Mouse (Mus musculus) G1E (cell line): ENCODE data around the gene Sox21. TPM values are rescaled to one million over a fixed set of nuclear protein-coding genes. Genes with fewer than 3 reads are reported as not detected.

Source experiments
- ATAC-seq: 2 replicates; pipeline ENCODE4 v1.8.0; 2016; ENCODE audit warnings: mild to moderate bottlenecking; ENCODE audit not compliant: insufficient number of reproducible peaks, poor library complexity, low FRiP score, severe bottlenecking; ENCODE audit errors: extremely low read depth
- DNase-seq: peaks from one replicate; pipeline ENCODE4 v3.0.0; 2012; ENCODE audit warnings: low spot score
- H3K27me3 ChIP-seq: 2 replicates; pipeline ENCODE4 v1.6.1; 2012; ENCODE audit warnings: mild to moderate bottlenecking, low read length, inconsistent platforms; ENCODE audit not compliant: insufficient read depth
- H3K36me3 ChIP-seq: replicated peaks from 2 replicates; pipeline ENCODE3; 2012; ENCODE audit warnings: mild to moderate bottlenecking, inconsistent platforms
- H3K4me1 ChIP-seq: 2 replicates; pipeline ENCODE4 v1.6.1; 2012; ENCODE audit warnings: low read depth, low read length, inconsistent platforms, mixed read lengths; ENCODE audit not compliant: insufficient read depth
- H3K4me3 ChIP-seq: 2 replicates; pipeline ENCODE4 v1.5.1; 2012; ENCODE audit warnings: low read depth, mild to moderate bottlenecking, inconsistent platforms, low read length, moderate library complexity, mixed read lengths
- H3K9me3 ChIP-seq: replicated peaks from 2 replicates; pipeline ENCODE4 v1.6.1; 2012; ENCODE audit warnings: inconsistent platforms
- CTCF ChIP-seq: IDR thresholded peaks from 2 replicates; pipeline ENCODE4 v1.5.1; 2012; ENCODE audit warnings: low read depth, low read length, inconsistent platforms, mixed read lengths
- GATA1 ChIP-seq: IDR thresholded peaks from 2 replicates; pipeline ENCODE4 v1.6.1; 2012; ENCODE audit warnings: borderline replicate concordance, low read length, inconsistent platforms, mixed read lengths
- GATA2 ChIP-seq: IDR thresholded peaks from 2 replicates; pipeline ENCODE4 v1.6.1; 2012; ENCODE audit warnings: low read depth, low read length, inconsistent platforms, borderline replicate concordance
- POLR2AphosphoS5 ChIP-seq: IDR thresholded peaks from 2 replicates; pipeline ENCODE4 v1.6.1; 2012; ENCODE audit warnings: low read depth, low read length, inconsistent platforms; ENCODE audit not compliant: insufficient replicate concordance
- TAL1 ChIP-seq: conservative IDR thresholded peaks from 2 replicates; pipeline ENCODE4 v1.6.1; 2012; ENCODE audit warnings: low read depth, low read length, inconsistent platforms, mixed read lengths
- polyA plus RNA-seq: library from polyadenylated mRNA; stranded (reverse); fragments of >175 nt; gene quantifications from 2 replicates; pipeline ENCODE4 v1.2.3, GENCODE M21; 2012
- total RNA-seq, 2 experiments: library from RNA; stranded (forward) in 1 of 2; stranded (reverse) in 1 of 2; fragments of 200-1000 nt in 1 of 2; fragments of >200 nt in 1 of 2; fragmentation: Nextera tagmentation in 1 of 2; gene quantifications; 2 replicates each; pipeline ENCODE4 v1.2.3; 2014 to 2017

Sox21 gene
- total and polyA plus RNA-seq, 3 experiments, result 1.2 to 9.0 (median 4.6) TPM

DNA sequence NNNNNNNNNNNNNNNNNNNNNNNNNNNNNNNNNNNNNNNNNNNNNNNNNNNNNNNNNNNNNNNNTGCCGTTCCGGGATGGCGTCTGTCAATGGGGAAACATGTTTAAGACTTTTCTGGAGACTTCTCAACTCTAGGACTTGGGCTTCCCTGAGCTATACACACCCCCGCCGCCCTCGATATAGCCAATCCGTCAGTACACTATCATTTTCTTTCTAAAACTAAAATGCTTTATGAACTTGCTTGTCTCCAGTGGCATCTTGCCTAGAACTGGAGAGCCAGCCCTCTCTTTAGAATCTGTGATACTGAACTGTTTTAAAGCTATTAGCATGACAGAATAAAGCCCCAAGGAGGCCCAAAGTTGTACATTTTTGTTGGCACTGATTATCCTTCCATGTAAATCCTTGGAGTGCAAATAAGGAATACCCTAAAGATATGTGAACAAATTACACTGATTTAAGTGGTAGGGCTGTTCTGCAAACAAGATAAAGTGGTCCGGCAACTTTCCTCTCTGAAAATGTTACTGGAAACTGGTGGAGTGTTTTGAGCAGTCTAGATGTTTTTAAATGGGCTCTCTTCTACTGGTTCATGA, 4.4 kb downstream of the Sox21 start:
- peaks cover 20% of the 10 kb centered on the region for H3K4me1 ChIP-seq
- peaks cover 9% of the 10 kb centered on the region for H3K36me3 ChIP-seq
- ATAC-seq, result no peak
- no peak for TF ChIP-seq TAL1
- no peak for TF ChIP-seq POLR2AphosphoS5
- TF ChIP-seq GATA2, result no peak
- no peak for TF ChIP-seq CTCF
- H3K27me3 ChIP-seq, result peaks cover 56% of the 10 kb centered on the region
- H3K9me3 ChIP-seq, result peaks cover 28% of the 10 kb centered on the region
- no peak for DNase-seq
- no peak overlapping the region for H3K4me3 ChIP-seq

DNA sequence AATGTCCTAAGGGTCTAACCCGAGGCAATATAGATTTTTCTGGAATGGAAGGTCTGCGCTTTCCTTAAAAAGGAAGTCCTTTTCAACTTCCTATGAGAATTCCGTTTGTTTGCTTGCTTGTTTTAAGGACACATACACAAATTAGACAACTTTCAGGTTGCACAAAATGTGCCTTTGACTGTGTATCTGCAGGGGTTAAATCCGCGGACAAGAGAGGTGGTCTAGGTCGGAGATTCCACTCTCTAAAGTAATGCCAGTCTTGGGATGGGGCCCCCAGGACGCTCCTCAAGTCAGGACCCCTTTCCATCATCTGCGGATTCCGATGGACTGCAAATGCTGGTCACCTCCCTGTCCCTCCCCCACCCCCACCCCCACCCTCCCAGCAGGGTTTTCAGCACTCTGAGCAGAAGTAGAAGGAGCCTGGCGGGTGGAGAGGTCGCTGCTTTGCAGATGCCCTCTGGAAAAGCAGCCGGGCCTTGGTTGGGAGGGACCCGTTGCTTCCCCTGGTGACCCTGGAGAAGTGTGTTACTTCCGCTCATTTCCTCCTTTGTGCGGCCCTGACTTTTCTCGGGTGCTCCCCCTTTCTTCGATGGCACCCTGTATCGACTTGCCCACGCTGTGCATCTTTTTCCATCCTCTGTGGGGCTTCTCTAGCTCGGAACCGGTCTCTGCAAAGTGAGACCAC, 10.2 kb downstream of the Sox21 start:
- ATAC-seq, result no peak
- Histone ChIP-seq H3K27me3 (peaks cover 56% of the 10 kb centered on the region), H3K4me3 (no peak overlapping the region)

DNA sequence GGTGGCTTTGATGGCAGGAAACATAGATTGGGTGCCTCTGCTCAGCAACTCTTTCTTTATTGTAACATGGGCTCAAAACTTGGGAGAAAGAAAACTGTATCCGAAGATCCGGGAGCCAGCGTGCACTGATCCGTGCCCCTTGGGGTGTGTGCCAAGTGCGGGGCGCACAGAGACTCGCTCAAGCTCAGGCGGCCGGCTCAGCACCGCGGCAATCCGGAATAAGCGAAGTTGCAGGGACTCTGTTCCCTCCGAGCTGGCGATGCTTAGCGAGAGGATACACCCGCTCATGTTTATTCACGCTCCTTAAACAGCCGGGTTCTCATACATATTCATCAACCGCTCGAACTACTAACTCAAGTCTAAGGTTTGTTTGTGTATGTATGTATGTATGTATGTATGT, 10.9 kb downstream of the Sox21 start:
- Histone ChIP-seq H3K4me1 (peaks cover 16% of the 10 kb centered on the region), H3K9me3 (no peaks in the 10 kb centered on the region), H3K36me3 (no peaks in the 10 kb centered on the region), H3K4me3 (peak overlapping the region; percentile 62; the same call in 1 of the 2 replicates), H3K27me3 (peaks cover 53% of the 10 kb centered on the region)
- ATAC-seq (no peak), DNase-seq (peak; percentile 48)
- TF ChIP-seq POLR2AphosphoS5 (no peak), TAL1 (no peak), GATA2 (no peak), GATA1 (no peak), CTCF (no peak)

More for the DNA sequence above, 10.2 kb downstream of the Sox21 start:
- DNase-seq, result no peak
- no peaks in the 10 kb centered on the region for H3K36me3 ChIP-seq
- TF ChIP-seq TAL1 (no peak), GATA1 (no peak), POLR2AphosphoS5 (no peak), GATA2 (no peak), CTCF (no peak)
- peaks cover 22% of the 10 kb centered on the region for H3K4me1 ChIP-seq
- no peaks in the 10 kb centered on the region for H3K9me3 ChIP-seq

DNA sequence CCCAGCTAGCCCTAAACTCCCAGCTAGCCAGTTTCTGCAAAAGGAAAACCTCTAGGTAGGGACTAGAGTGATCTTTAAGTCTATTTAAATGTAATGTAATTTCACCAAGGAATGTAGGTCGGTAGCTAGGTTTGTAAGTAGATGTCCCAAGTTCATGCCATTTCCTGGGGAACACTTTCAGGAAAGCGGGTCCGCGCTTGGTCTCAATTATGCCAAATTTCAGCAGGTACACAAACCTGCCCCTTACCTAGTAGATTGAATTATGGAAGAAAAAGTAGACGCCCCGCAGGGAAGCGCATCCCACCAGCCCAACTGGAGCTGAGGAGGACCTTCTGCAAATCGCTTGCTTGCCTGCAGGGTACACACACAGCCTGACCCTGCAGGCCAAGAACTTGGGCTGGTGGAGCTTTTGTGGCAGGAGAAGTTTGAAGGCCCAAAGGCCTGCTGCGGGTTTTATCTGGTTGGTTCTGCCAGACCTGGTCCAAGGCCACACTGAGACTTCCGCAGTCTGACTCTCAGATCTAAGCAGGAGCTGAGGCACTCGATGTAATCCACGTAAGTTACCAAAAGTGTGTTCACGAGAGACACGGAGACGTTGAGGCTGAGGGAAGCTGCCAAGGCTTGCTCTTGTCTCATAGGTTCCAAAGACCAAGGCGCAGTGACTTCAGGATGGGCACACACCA, 11.6 kb downstream of the Sox21 start:
- Histone ChIP-seq H3K9me3 (no peaks in the 10 kb centered on the region), H3K4me3 (no peak overlapping the region), H3K27me3 (peaks cover 51% of the 10 kb centered on the region), H3K36me3 (no peaks in the 10 kb centered on the region), H3K4me1 (peaks cover 16% of the 10 kb centered on the region)
- TF ChIP-seq POLR2AphosphoS5 (no peak), TAL1 (no peak), CTCF (no peak), GATA2 (no peak), GATA1 (no peak)
- DNase-seq, result no peak
- no peak for ATAC-seq

DNA sequence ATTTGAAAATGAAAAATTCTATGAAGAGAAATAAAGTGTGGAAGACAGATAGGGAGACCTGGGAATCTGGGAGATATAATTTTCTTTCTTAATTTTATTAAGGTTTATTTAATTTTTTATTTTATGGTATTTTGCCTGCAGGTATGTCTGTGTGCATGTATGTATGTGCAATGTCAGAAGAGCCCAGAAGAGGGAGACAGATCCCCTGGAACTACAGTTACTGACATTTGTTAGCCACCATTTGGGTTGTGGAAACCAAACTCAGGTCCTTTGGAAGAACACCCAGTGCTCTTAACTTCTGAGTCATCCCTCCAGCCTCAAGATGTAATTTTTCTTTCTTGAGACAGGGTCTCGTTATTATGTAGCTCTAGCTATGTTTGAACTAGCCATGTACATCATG, 15.9 kb downstream of the Sox21 start:
- TF ChIP-seq CTCF (peak; percentile 16; the same call in 1 of the 2 replicates), GATA1 (no peak)
- ATAC-seq (no peak), DNase-seq (no peak)
- Histone ChIP-seq H3K27me3 (peaks cover 28% of the 10 kb centered on the region), H3K9me3 (no peaks in the 10 kb centered on the region), H3K4me3 (no peak overlapping the region), H3K36me3 (no peaks in the 10 kb centered on the region), H3K4me1 (peaks cover 9% of the 10 kb centered on the region)

DNA sequence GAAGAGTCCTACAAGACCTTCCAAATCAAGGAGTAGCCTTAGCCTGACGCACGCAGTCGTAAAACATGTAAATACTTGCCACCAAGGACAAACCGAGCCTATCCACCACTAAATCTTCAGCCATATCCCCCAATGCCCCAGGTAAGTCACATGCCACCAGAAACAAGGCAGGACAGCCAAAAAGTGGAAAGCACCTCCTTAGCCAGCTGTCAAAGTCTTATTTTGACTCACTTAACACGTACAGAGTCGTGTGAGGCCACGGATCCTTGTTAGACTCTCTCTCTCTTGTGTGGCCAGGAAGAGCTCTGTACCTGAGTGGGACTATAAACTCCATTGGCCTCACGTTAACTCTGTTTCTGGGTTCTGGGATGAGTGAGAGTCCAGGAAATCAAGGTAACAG, 20.0 kb downstream of the Sox21 start:
- ATAC-seq, result no peak
- no peaks in the 10 kb centered on the region for H3K9me3 ChIP-seq
- H3K36me3 ChIP-seq, result no peaks in the 10 kb centered on the region
- H3K27me3 ChIP-seq, result peaks cover 22% of the 10 kb centered on the region
- no peak overlapping the region for H3K4me3 ChIP-seq
- no peak for DNase-seq
- H3K4me1 ChIP-seq, result peaks cover 7% of the 10 kb centered on the region; the same call in 1 of the 2 replicates
- no peak for TF ChIP-seq GATA1
